Mouse (Mus musculus) left cerebral cortex, adult 2 months (tissue): ENCODE measurements at regions not wholly inside any gene's neighbourhood (a gene's known extent, or its start where the extent isn't known, plus 50 kb on each side); places are given as distances from the start of the nearest gene placed in this dataset.

Experiments used
- DNase-seq, 2 experiments: peaks; one replicate each; pipeline ENCODE4 v3.0.0; 2021 to 2022; ENCODE audit warnings: low spot score in 2 of 2, mixed read lengths in 1 of 2; ENCODE audit errors: extremely low spot score in 1 of 2
- H3K27ac ChIP-seq: fragments of 200-600 bp; 2 replicates; pipeline ENCODE4 v1.8.1; 2022
- H3K4me3 ChIP-seq: fragments of 200-600 bp; 2 replicates; pipeline ENCODE4 v1.8.1; 2022
- CTCF ChIP-seq: fragments of 200-600 bp; IDR thresholded peaks from 2 replicates; pipeline ENCODE4 v1.8.1; 2022; ENCODE audit warnings: antibody characterized with exemption, mild to moderate bottlenecking, moderate library complexity
- intact Hi-C: fragments of 180-260 bp; cut with DNase I; formaldehyde crosslinking; loops from one replicate; pipeline ENCODE4 v1.15.1; 2025

DNA sequence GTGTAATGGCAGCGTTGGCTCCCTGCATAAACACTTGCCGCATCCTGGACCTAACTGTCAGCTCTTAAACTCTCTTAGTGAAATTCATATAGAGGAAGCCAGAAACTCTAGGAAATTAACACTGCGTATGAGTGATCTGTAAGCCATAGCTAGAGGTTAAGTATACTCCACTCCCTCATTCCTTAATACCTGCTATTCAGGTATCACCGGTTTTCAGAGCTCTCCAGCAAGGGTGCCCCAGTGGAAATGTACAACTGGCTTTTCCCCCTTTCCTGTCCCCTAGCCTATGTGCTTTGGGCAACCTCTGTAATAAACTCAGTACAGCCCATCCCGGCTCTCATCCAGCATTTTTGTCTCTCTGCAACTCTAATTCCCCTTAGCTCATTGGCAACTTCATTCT lies 164.8 kb upstream of the Habp2 start:
- no peak for TF ChIP-seq CTCF
- Histone ChIP-seq H3K4me3 (no peak overlapping the region), H3K27ac (no peak overlapping the region)
- intact Hi-C loops, result no loop called here
- no peak for DNase-seq

DNA sequence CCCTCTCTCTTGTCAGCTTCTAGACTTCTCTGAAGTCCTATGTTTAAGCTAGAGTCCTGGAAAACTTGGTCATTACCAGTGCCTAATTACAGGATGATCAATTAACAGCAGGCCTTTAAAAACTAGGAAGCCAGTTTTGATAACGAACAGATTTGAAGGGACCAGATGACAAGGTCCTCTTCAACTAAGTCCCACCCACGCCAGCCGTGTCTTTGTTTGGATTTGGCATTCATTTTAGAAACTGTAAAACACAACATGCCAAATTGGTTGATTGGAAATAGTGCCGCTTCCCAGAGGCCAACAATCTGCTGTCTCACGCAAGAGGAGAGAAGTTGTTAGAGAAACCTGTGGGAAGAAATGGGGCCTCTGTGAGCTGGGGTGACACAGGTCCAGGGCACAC lies 155.4 kb upstream of the Habp2 start:
- no peak overlapping the region for H3K4me3 ChIP-seq
- no peak for TF ChIP-seq CTCF
- no peak for DNase-seq
- intact Hi-C loops, result loop anchor here (5.0 kb wide), 3 partner anchors 224 to 719 kb away; no protein-coding TSS in a partner anchor
- no peak overlapping the region for H3K27ac ChIP-seq

DNA sequence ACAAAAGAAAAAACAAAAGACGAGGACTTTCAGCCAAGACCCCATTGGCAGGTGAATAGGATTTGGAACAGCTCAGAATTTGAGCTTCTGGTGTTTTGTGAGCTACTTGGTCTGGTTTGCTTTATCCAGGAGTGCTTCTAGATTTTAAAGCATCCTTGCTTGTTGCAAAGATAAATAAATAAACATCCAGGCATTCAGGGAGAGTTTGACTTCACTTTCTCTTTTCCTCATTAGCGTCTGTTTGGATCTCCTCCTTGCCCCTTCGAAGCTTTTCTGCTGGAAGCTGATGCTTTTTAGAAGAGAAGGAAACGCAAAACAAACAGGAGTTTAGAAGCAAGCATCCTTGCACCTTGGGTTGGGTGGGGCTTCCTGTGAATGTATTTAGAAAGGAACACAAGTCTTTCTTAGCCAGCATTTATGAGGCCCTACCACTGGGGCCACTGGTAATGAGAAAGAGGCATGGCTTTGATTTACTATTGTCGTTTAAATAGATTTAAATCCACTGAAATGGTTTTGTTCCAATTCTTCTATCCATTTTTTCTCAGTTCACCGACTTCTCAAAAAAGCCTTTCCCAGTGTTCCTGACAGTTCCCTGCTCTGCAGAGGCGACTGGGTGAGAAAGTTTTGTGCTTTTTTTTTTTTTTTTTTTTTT lies 153.9 kb upstream of the Habp2 start:
- Histone ChIP-seq H3K4me3 (no peak overlapping the region), H3K27ac (no peak overlapping the region)
- no peak for DNase-seq
- intact Hi-C loops, result loop anchor here (5.0 kb wide), 3 partner anchors 226 to 721 kb away; no protein-coding TSS in a partner anchor
- TF ChIP-seq CTCF, result no peak

DNA sequence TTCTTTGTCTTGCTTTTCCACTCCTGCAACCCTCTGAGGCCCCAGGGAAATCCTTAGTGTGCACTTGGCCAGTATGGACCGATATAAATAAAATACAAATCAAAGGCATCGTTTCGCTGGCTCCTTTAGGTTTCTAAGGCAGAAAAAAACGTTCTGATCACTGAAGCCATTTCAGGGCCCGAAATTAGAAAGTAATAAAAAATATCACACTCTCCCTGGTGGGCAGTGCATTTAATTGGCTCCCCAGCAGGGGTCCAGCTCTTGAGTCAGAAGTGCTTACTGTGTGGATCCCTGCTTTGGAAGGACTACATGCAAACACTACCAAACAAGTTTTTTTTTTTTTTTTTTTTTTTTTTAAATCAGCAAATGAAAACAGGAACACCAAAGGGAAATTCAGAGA lies 153.4 kb upstream of the Habp2 start:
- no peak for DNase-seq
- no peak for TF ChIP-seq CTCF
- intact Hi-C loops, result loop anchor here (5.0 kb wide), 3 partner anchors 226 to 721 kb away; no protein-coding TSS in a partner anchor
- Histone ChIP-seq H3K27ac (no peak overlapping the region), H3K4me3 (no peak overlapping the region)

DNA sequence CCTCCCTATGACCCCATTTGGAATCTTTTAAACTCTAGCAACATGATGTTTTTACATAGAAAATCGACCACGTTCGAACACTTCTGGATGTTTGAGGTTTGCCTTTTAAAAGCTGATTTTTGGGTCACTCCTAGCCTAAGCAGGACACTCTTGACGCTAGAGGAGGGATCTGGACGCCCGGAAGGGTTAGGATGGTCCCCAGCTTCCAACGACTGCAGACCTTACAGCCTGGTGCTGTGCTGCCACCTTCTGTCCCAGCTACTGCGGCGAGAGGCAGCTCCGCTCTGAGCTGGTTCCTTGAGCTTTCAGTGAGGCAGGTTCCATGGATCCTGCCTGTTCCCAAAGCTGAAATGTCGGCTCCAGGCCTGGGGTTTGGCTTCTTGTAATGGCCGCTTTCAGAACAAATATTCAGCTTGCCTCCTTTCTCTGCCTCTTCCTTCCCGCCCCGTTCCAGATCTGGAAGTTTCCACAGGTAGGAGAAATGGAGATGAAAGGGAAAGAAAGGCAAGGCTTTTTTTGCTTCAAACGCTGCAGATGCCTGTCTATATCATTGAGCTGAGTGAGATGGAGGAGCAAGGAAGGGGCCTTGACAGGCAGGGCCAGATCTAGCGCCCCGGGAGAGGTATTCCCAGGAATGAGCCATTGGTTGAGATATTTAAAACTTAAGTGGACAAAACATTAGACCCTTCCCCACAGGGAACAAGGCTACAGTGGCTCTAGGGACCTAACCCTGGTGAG lies 152.7 kb upstream of the Habp2 start:
- peak; percentile 72 to 79 for DNase-seq
- peak; percentile 95 for TF ChIP-seq CTCF
- Histone ChIP-seq H3K27ac (no peak overlapping the region), H3K4me3 (no peak overlapping the region)
- intact Hi-C loops, result loop anchor here (1.0 to 5.0 kb wide), 4 partner anchors 227 to 798 kb away; no protein-coding TSS in a partner anchor

DNA sequence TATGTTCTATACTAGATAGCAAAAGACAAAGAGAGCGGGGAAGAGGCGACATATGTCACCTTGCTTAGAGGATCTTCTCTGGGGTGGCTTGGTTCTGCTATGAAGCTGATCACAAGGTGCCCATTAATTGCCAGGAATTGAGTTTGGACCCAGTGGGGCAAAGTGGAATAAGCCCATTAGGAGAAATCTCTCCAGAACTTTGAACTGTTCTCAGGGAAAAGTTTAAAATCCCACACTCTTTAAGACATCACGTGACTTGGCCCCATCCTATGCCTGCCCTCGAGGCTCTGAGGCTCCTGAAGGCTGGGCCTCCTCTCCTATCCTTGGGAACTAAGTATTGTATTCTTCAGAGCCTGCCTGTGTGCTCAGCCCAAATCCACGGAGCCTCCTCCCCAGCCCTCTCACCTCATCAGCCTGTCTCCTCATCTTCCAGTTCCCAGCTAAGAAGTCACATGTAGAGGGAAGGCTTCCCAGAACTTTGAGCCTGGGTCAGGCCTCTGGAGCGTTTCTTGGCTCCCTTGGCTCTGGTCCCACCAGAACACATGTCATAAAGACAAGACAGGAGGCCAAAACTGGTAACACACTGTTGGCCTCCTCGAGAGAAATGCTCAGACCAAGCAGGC lies 151.5 kb upstream of the Habp2 start:
- no peak for TF ChIP-seq CTCF
- Histone ChIP-seq H3K4me3 (no peak overlapping the region), H3K27ac (no peak overlapping the region)
- intact Hi-C loops, result no loop called here
- no peak for DNase-seq

DNA sequence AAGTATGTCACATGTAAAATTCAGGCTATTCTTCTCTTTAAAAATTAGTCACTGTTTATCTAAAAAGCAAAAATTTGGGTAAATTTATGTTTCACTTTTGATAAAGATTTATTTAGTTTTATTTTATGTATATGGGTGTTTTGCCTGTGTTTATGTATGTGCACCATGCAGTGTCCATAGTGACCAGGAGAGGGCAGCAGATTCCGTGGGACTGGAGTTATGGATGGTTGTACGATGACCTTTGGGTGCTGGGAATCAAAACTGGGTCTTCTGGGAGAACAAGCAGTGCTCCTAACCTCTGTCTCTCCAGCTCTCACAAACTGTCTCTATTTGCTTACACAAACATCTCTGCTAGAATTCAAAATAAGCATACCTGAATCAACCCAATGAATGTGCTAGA lies 146.4 kb upstream of the Habp2 start:
- Histone ChIP-seq H3K27ac (no peak overlapping the region), H3K4me3 (no peak overlapping the region)
- DNase-seq, result no peak
- intact Hi-C loops, result no loop called here
- TF ChIP-seq CTCF, result no peak; the same call in 1 of the 2 replicates

DNA sequence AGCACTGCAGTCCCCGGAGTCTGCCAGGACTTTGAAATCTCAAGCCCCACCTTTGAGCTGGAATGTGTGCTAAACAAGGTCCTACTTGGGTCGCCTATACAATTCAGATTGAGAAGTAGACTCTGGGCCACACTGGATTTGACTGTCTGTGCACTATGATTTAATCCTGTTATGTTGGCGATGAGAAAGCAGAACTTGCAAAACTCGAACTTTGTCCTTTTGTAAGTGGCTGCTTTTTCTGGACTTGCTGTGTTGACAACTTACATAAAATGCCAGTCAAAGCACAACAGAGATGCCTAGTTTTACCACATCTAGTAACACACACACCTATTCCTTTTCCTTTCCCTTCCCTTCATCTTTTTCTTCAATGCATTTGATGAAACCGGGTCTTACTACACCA lies 142.7 kb upstream of the Habp2 start:
- H3K4me3 ChIP-seq, result no peak overlapping the region
- intact Hi-C loops, result no loop called here
- no peak for DNase-seq
- H3K27ac ChIP-seq, result no peak overlapping the region
- TF ChIP-seq CTCF, result no peak

DNA sequence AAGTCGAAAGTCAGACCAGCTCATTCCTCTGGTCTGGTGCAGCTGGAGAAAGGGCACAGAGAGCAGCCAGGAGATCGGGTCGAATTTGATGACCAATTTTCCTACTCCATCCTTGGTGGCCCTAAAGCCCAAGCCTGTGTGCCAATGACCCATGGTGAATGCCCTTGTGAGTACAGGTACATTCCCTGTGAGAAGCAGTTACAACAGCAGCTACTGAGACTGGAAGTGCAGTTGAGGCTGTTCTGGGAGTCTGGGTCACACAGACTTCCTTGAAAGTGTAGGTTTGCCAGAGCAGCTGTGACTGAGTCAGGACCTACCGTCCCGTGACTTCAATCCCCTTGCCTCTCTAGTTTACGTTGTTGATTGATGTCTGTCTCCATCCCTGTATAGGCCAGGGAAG lies 129.8 kb upstream of the Habp2 start:
- no peak for DNase-seq
- no peak for TF ChIP-seq CTCF
- H3K27ac ChIP-seq, result no peak overlapping the region
- intact Hi-C loops, result no loop called here
- no peak overlapping the region for H3K4me3 ChIP-seq

DNA sequence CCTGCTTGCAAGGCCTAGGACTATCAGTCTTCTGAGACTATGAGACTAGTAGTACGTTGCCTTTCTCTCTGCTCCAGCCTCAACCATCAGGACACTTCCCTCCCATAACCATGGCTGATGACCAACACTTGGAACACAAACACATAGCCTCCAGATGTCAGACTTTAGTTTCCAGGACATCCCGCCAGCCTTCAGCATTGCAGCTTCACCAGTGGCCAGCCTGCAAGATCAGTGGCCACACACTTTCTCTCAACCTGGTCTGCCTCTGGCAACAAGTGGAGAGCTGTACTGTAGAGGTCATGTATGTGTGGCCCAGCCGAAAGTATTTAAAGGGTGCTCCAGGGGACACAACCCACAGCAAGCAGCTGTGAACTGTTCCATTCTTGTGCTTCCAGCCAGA lies 124.8 kb upstream of the Habp2 start:
- intact Hi-C loops, result no loop called here
- no peak for DNase-seq
- no peak overlapping the region for H3K27ac ChIP-seq
- H3K4me3 ChIP-seq, result no peak overlapping the region
- no peak for TF ChIP-seq CTCF

DNA sequence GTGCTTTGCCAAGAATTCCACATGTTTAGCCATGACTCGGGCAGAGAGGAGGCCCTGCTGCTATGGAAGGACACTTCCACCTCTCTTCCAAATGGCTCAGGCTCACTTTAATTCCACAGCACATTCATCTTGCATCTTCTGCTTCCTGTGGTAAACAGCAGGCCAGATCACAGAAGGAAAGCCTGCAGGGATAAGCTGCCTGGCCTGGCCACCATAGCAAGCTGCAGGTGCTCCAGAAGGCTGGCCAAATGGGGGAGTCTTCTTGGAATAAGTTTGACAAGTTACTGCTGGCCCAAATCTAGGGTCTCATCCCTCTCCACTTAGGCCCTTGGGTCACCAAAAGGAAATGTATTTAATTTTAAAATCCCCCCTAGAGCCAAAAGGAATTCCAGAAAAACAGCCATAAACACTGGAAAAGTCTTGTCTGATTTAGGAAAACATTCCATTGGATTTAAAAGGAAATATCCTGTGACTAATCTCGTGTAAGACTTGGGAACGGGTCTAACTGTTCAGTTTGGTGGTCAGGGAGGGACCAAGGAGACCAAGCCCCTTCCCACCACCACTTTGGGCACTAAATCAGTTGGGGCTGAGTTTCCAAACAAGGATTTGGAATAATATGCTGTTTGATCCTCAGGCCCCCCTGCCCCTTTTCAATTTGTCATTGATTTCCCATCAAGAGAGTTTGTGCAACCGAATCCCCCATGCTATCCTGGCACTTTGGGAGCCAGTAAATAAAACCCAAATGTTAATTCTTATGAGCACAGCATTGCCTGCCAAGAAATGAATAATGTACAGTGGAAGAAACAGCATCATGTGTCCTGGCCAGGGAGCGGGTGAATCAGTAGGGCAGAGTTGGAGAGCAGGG lies 117.6 kb upstream of the Habp2 start:
- TF ChIP-seq CTCF, result no peak
- no peak overlapping the region for H3K4me3 ChIP-seq
- no peak overlapping the region for H3K27ac ChIP-seq
- no peak for DNase-seq
- intact Hi-C loops, result no loop called here

DNA sequence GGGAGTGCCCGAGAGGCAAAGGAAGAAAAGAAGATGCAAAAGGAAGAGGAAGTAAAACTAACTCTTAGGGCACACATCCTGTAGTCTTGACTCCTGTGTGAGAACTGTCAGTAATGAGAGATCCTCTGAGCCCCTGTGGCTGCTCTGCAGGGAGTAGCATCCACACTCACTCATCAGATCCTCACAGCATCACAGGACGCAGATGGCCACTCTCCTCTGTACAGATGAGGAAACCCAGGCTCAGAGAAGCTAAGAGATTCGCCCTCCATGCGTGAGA lies 117.0 kb upstream of the Habp2 start:
- no peak overlapping the region for H3K4me3 ChIP-seq
- no peak for DNase-seq
- no peak for TF ChIP-seq CTCF
- H3K27ac ChIP-seq, result no peak overlapping the region
- intact Hi-C loops, result no loop called here
